Mouse (Mus musculus) G1E (cell line): Measurements from ENCODE around the gene Lrba. TPM values are rescaled to one million over a fixed set of nuclear protein-coding genes. Genes with fewer than 3 reads are reported as not detected.
A peak's percentile ranks its signal among the peaks of the same experiment; 100 is the strongest.

ENCODE experiments used
- ATAC-seq: 2 replicates; pipeline ENCODE4 v1.8.0; 2016; ENCODE audit warnings: mild to moderate bottlenecking; ENCODE audit not compliant: insufficient number of reproducible peaks, poor library complexity, low FRiP score, severe bottlenecking; ENCODE audit errors: extremely low read depth
- DNase-seq: peaks from one replicate; pipeline ENCODE4 v3.0.0; 2012; ENCODE audit warnings: low spot score
- H3K27me3 ChIP-seq: 2 replicates; pipeline ENCODE4 v1.6.1; 2012; ENCODE audit warnings: mild to moderate bottlenecking, low read length, inconsistent platforms; ENCODE audit not compliant: insufficient read depth
- H3K36me3 ChIP-seq: replicated peaks from 2 replicates; pipeline ENCODE3; 2012; ENCODE audit warnings: mild to moderate bottlenecking, inconsistent platforms
- H3K4me1 ChIP-seq: 2 replicates; pipeline ENCODE4 v1.6.1; 2012; ENCODE audit warnings: low read depth, low read length, inconsistent platforms, mixed read lengths; ENCODE audit not compliant: insufficient read depth
- H3K4me3 ChIP-seq: 2 replicates; pipeline ENCODE4 v1.5.1; 2012; ENCODE audit warnings: low read depth, mild to moderate bottlenecking, inconsistent platforms, low read length, moderate library complexity, mixed read lengths
- H3K9me3 ChIP-seq: replicated peaks from 2 replicates; pipeline ENCODE4 v1.6.1; 2012; ENCODE audit warnings: inconsistent platforms
- CTCF ChIP-seq: IDR thresholded peaks from 2 replicates; pipeline ENCODE4 v1.5.1; 2012; ENCODE audit warnings: low read depth, low read length, inconsistent platforms, mixed read lengths
- GATA1 ChIP-seq: IDR thresholded peaks from 2 replicates; pipeline ENCODE4 v1.6.1; 2012; ENCODE audit warnings: borderline replicate concordance, low read length, inconsistent platforms, mixed read lengths
- GATA2 ChIP-seq: IDR thresholded peaks from 2 replicates; pipeline ENCODE4 v1.6.1; 2012; ENCODE audit warnings: low read depth, low read length, inconsistent platforms, borderline replicate concordance
- POLR2AphosphoS5 ChIP-seq: IDR thresholded peaks from 2 replicates; pipeline ENCODE4 v1.6.1; 2012; ENCODE audit warnings: low read depth, low read length, inconsistent platforms; ENCODE audit not compliant: insufficient replicate concordance
- TAL1 ChIP-seq: conservative IDR thresholded peaks from 2 replicates; pipeline ENCODE4 v1.6.1; 2012; ENCODE audit warnings: low read depth, low read length, inconsistent platforms, mixed read lengths
- polyA plus RNA-seq: library from polyadenylated mRNA; stranded (reverse); fragments of >175 nt; gene quantifications from 2 replicates; pipeline ENCODE4 v1.2.3, GENCODE M21; 2012
- total RNA-seq, 2 experiments: library from RNA; stranded (forward) in 1 of 2; stranded (reverse) in 1 of 2; fragments of 200-1000 nt in 1 of 2; fragments of >200 nt in 1 of 2; fragmentation: Nextera tagmentation in 1 of 2; gene quantifications; 2 replicates each; pipeline ENCODE4 v1.2.3; 2014 to 2017

Gene Lrba
- total and polyA plus RNA-seq, 3 experiments, result 6.1 to 34.4 (median 30.4) TPM

GRCm38 (mm10) chr3:86677573-86678155 is 453.2 kb downstream of the Lrba start:
- DNase-seq (no peak), ATAC-seq (0 out of 2 replicates have a peak, but pooled peaks have one; percentile 8)
- Histone ChIP-seq H3K4me1 (peaks cover 8% of the 10 kb centered on the region; the same call in 1 of the 2 replicates), H3K9me3 (no peaks in the 10 kb centered on the region), H3K27me3 (no peaks in the 10 kb centered on the region), H3K36me3 (peaks cover 2% of the 10 kb centered on the region), H3K4me3 (no peak overlapping the region)
- no peak for TF ChIP-seq POLR2AphosphoS5
- no peak for TF ChIP-seq GATA2
- no peak for TF ChIP-seq GATA1
- no peak for TF ChIP-seq CTCF
- TF ChIP-seq TAL1, result no peak

- ATAC-seq (no peak), DNase-seq (no peak)
- Histone ChIP-seq H3K4me3 (no peak overlapping the region), H3K27me3 (no peaks in the 10 kb centered on the region), H3K36me3 (no peaks in the 10 kb centered on the region), H3K4me1 (no peaks in the 10 kb centered on the region), H3K9me3 (no peaks in the 10 kb centered on the region)
- TF ChIP-seq GATA1, result no peak
- TF ChIP-seq POLR2AphosphoS5, result no peak
- no peak for TF ChIP-seq CTCF
- TF ChIP-seq GATA2, result no peak
- no peak for TF ChIP-seq TAL1
These were observed 463.2 kb downstream of the Lrba start for GRCm38 (mm10) chr3:86687571-86688209.

- H3K4me1 ChIP-seq, result no peaks in the 10 kb centered on the region
- ATAC-seq (no peak), DNase-seq (no peak)
- no peaks in the 10 kb centered on the region for H3K36me3 ChIP-seq
- H3K9me3 ChIP-seq, result no peaks in the 10 kb centered on the region
- H3K27me3 ChIP-seq, result no peaks in the 10 kb centered on the region
- no peak for TF ChIP-seq POLR2AphosphoS5
- TF ChIP-seq CTCF, result no peak
- no peak for TF ChIP-seq GATA2
- no peak for TF ChIP-seq TAL1
- no peak overlapping the region for H3K4me3 ChIP-seq
These were observed 464.0 kb downstream of the Lrba start for GRCm38 (mm10) chr3:86688438-86688837.

- no peak for DNase-seq
- no peak overlapping the region for H3K4me3 ChIP-seq
- TF ChIP-seq CTCF (no peak), POLR2AphosphoS5 (no peak), TAL1 (no peak), GATA2 (no peak), GATA1 (no peak)
- H3K4me1 ChIP-seq, result 0 out of 2 replicates have a peak, but pooled peaks cover 3% of the 10 kb centered on the region
- no peak for ATAC-seq
- H3K9me3 ChIP-seq, result no peaks in the 10 kb centered on the region
- H3K27me3 ChIP-seq, result no peaks in the 10 kb centered on the region
- H3K36me3 ChIP-seq, result no peaks in the 10 kb centered on the region
These were observed 464.8 kb downstream of the Lrba start for GRCm38 (mm10) chr3:86689305-86689704.

- ATAC-seq (no peak), DNase-seq (no peak)
- Histone ChIP-seq H3K4me1 (0 out of 2 replicates have a peak, but pooled peaks cover 3% of the 10 kb centered on the region), H3K4me3 (no peak overlapping the region), H3K9me3 (no peaks in the 10 kb centered on the region), H3K36me3 (no peaks in the 10 kb centered on the region), H3K27me3 (no peaks in the 10 kb centered on the region)
- TF ChIP-seq TAL1 (no peak), GATA2 (no peak), POLR2AphosphoS5 (no peak), GATA1 (no peak), CTCF (no peak)
These were observed 468.3 kb downstream of the Lrba start for GRCm38 (mm10) chr3:86692779-86693178.

- 0 out of 2 replicates have a peak, but pooled peaks cover 3% of the 10 kb centered on the region for H3K4me1 ChIP-seq
- H3K9me3 ChIP-seq, result no peaks in the 10 kb centered on the region
- H3K27me3 ChIP-seq, result no peaks in the 10 kb centered on the region
- no peak for TF ChIP-seq GATA1
- TF ChIP-seq TAL1, result no peak
- no peak for TF ChIP-seq GATA2
- TF ChIP-seq CTCF, result no peak
- TF ChIP-seq POLR2AphosphoS5, result no peak
- H3K4me3 ChIP-seq, result no peak overlapping the region
- DNase-seq (no peak), ATAC-seq (no peak)
- no peaks in the 10 kb centered on the region for H3K36me3 ChIP-seq
These were observed 469.1 kb downstream of the Lrba start for GRCm38 (mm10) chr3:86693553-86693952.
